Mouse (Mus musculus) urinary bladder, postnatal 0 days (tissue): ENCODE data around the gene Zfp965. TPM values are rescaled to one million over a fixed set of nuclear protein-coding genes. Genes with fewer than 3 reads are reported as not detected.

Experiments
- polyA plus RNA-seq: library from polyadenylated mRNA; unstranded; fragments of >200 nt; fragmentation: Nextera tagmentation; extraction: Ambion mirVana; gene quantifications from 2 replicates; pipeline ENCODE4 v1.2.1, GENCODE M21; 2015

The Zfp965 gene
- 7.8 and 9.7 TPM in 2 replicates for polyA plus RNA-seq

GRCm38 (mm10) chr2:175469685-175470084, at the start of gene Zfp965:
TSS of gene Zfp965 (plus strand) at chr2:175469985.

DNA sequence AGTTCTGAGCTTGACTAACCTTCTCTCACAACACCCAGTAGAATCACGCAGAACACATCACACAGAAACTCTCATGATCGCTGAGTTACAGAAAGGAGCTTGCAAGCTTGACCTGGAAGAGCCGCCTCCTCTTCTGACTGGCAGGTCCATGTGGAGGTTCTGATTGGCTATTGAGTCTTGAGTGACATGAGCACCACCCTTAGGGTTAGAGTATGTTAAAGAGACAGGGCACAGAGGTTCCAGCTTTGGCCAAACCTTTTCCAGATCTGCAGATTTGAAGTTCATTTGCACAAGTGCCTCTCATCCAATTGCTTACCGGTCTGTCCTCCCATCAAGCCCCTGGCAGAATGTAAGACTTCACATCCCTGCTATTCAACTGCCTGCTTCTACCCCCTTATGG, 34.1 kb upstream of the Zfp965 start, which contains the start of gene Gm4724:
Gene Gm4724, minus strand, starts transcription at position 101 of the 400 bp plus-strand sequence.

Other genes with a start within 250 kb of the Zfp965 start
- 1.4 and 8.6 TPM in 2 replicates for gene Gm14440, start 194.9 kb upstream of the Zfp965 start, polyA plus RNA-seq
- 6.9 and 8.0 TPM in 2 replicates for gene Gm4631, start 131.8 kb upstream of the Zfp965 start, polyA plus RNA-seq
- gene Zfp968, start 97.5 kb upstream of the Zfp965 start, polyA plus RNA-seq, result 7.8 and 8.1 TPM in 2 replicates
- gene Gm4724, start 34.2 kb upstream of the Zfp965 start, polyA plus RNA-seq, result 21.6 and 26.3 TPM in 2 replicates
- not detected in 2 replicates for gene Gm11007, start 174.0 kb downstream of the Zfp965 start, polyA plus RNA-seq
- gene Zfp969, start 233.7 kb downstream of the Zfp965 start, polyA plus RNA-seq, result 50.1 and 51.3 TPM in 2 replicates